Mouse (Mus musculus): ENCODE measurements around the gene Adar.

DNA sequence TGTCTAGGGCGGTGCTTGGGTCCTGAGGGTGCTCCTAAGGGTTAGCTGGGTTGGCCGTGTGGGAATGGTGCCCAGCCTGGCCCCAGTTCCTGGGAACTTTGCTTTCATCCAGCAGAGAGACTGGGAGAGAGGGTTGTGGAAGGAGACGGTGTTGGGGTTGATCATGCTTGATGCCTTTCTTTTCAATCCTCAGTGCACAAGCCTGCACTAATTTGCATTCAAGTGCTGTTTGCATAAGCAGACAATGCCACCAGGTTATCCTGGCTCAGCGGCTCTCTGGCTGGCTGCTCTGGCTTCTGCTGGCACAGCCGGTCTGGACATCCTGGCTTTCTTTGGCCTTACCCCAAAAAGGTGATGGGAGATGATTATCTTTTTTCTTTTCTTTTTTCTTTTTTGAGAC lies 37.2 kb upstream of the Adar start:
- TF ChIP-seq POLR2A (IDR thresholded peaks at IDR 0.05; ENCODE audit: low read depth, low read length) (no peak), CTCF (IDR thresholded peaks at IDR 0.05; ENCODE audit: borderline replicate concordance, insufficient read depth, low read length) (no peak)

All from embryonic fibroblast, embryonic 13.5 days (primary cell).